Mouse (Mus musculus): ENCODE measurements at regions not wholly inside any gene's neighbourhood (a gene's known extent, or its start where the extent isn't known, plus 50 kb on each side); places are given as distances from the start of the nearest gene placed in this dataset.

- TF ChIP-seq CTCF (IDR thresholded peaks at IDR 0.05; ENCODE audit: low read depth) (no peak), EP300 (IDR thresholded peaks at IDR 0.05; ENCODE audit: low read depth) (no peak)
Observed at GRCm38 (mm10) chr3:61068229-61068628, 65.6 kb downstream of the P2ry1 start.

Measured in liver, postnatal 0 days (tissue).